Mouse (Mus musculus): ENCODE measurements around the gene Daam1. TPM values are rescaled to one million over a fixed set of nuclear protein-coding genes. Genes with fewer than 3 reads are reported as not detected.

Daam1 gene
- polyA plus RNA-seq, 1 experiment from 2014 or later, result 4.5 TPM

- Histone ChIP-seq H3K4me2 (ENCODE audit: low read depth, low read length) (no peak overlapping the region), H3K9me3 (ENCODE audit: low read length) (no peaks in the 10 kb centered on the region), H3K4me3 (ENCODE audit: low read depth, low read length) (no peak overlapping the region), H3K27ac (ENCODE audit: low read depth) (no peak overlapping the region), H3K9ac (replicated peaks) (no peak overlapping the region), H3K4me1 (ENCODE audit: insufficient read depth) (no peaks in the 10 kb centered on the region), H3K27me3 (ENCODE audit: insufficient read depth, low read length) (no peaks in the 10 kb centered on the region), H3K36me3 (replicated peaks; ENCODE audit: insufficient read depth, low read length) (peaks cover 54% of the 10 kb centered on the region)
- WGBS (ENCODE audit: insufficient replicate concordance), result 87% methylated on average over 4 of the region's 4 CpGs
- ATAC-seq (no peak), DNase-seq (no peak)
- TF ChIP-seq EP300 (IDR thresholded peaks at IDR 0.05; ENCODE audit: low read depth) (no peak), CTCF (IDR thresholded peaks at IDR 0.05; ENCODE audit: low read depth) (peak; percentile 30)
Observed at GRCm38 (mm10) chr12:71987885-71988284, 157.0 kb downstream of the Daam1 start.

DNA sequence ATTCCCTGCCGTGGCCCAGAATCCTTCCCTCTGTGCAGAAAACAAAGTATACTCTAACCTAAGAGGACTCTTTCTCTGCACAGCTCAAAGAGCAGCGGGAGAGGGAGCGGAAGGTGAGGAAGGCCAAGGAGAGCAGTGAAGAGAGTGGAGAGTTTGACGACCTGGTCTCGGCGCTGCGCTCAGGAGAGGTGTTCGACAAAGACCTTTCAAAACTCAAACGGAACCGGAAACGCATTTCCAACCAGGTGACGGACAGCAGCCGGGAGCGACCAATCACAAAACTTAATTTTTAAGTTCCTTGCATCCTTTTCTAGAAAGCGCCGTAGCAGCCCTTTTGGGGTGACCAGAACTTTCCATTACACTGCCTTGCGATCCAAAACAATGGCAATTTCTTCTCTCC is 158.7 kb downstream of the Daam1 start:
- DNase-seq (no peak), ATAC-seq (no peak)
- H3K9ac ChIP-seq (replicated peaks), result no peak overlapping the region
- no peak overlapping the region for H3K4me2 ChIP-seq (ENCODE audit: low read depth, low read length)
- H3K27me3 ChIP-seq (ENCODE audit: insufficient read depth, low read length), result no peaks in the 10 kb centered on the region
- H3K4me1 ChIP-seq (ENCODE audit: insufficient read depth), result 0 out of 2 replicates have a peak, but pooled peaks cover 3% of the 10 kb centered on the region
- no peaks in the 10 kb centered on the region for H3K9me3 ChIP-seq (ENCODE audit: low read length)
- TF ChIP-seq CTCF (IDR thresholded peaks at IDR 0.05; ENCODE audit: low read depth) (no peak), EP300 (IDR thresholded peaks at IDR 0.05; ENCODE audit: low read depth) (no peak)
- H3K36me3 ChIP-seq (replicated peaks; ENCODE audit: insufficient read depth, low read length), result peaks cover 57% of the 10 kb centered on the region
- no peak overlapping the region for H3K4me3 ChIP-seq (ENCODE audit: low read depth, low read length)
- no peak overlapping the region for H3K27ac ChIP-seq (ENCODE audit: low read depth)
- WGBS (ENCODE audit: insufficient replicate concordance), result 95% methylated on average over 17 of the region's 17 CpGs

DNA sequence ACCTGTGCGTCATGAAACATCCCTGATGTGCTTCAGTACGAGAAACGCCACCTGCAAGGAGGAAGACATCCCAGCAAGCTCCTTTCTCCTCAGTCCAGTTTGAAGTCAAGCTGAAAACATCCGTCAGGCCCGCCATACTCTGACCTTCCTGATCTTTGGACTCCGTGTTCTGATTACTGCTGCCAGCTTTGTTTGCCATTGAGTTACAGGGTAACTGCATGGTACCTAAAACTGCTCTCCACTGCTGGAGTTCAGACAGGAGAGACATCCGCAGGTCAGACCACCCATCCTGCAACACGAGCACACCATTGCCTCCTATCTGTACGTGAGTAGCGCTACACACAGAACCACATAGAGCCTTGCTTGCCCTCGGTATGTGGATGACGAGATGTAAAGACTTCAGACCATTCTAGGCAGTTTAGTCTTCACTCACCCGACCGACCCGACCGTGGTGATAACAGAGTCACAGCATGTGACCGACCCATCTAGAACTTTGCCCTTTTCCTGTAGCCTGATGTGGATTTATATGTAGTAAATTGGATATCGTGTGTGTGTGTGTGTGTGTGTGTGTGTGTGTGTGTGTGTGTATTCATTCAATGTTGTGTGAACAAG is 161.8 kb downstream of the Daam1 start:
- H3K4me1 ChIP-seq (ENCODE audit: insufficient read depth), result peaks cover 5% of the 10 kb centered on the region; the same call in 1 of the 2 replicates
- H3K4me2 ChIP-seq (ENCODE audit: low read depth, low read length), result 0 out of 2 replicates have a peak overlapping the region, but pooled peaks have one; percentile 18
- H3K9me3 ChIP-seq (ENCODE audit: low read length), result no peaks in the 10 kb centered on the region
- peak overlapping the region; percentile 80 for H3K27ac ChIP-seq (ENCODE audit: low read depth)
- peak; percentile 21; the same call in 1 of the 2 replicates for TF ChIP-seq CTCF (IDR thresholded peaks at IDR 0.05; ENCODE audit: low read depth)
- no peak for TF ChIP-seq EP300 (IDR thresholded peaks at IDR 0.05; ENCODE audit: low read depth)
- peaks cover 38% of the 10 kb centered on the region for H3K36me3 ChIP-seq (replicated peaks; ENCODE audit: insufficient read depth, low read length)
- ATAC-seq, result peak; percentile 93
- DNase-seq, result peak; percentile 37
- no peak overlapping the region for H3K9ac ChIP-seq (replicated peaks)
- no peak overlapping the region for H3K4me3 ChIP-seq (ENCODE audit: low read depth, low read length)
- 72% methylated on average over 18 of the region's 18 CpGs for WGBS (ENCODE audit: insufficient replicate concordance)
- no peaks in the 10 kb centered on the region for H3K27me3 ChIP-seq (ENCODE audit: insufficient read depth, low read length)

GRCm38 (mm10) chr12:71995831-71996230 is 165.0 kb downstream of the Daam1 start:
- TF ChIP-seq EP300 (IDR thresholded peaks at IDR 0.05; ENCODE audit: low read depth) (no peak), CTCF (IDR thresholded peaks at IDR 0.05; ENCODE audit: low read depth) (no peak)
- no peaks in the 10 kb centered on the region for H3K27me3 ChIP-seq (ENCODE audit: insufficient read depth, low read length)
- no peak overlapping the region for H3K27ac ChIP-seq (ENCODE audit: low read depth)
- H3K4me3 ChIP-seq (ENCODE audit: low read depth, low read length), result no peak overlapping the region
- H3K9ac ChIP-seq (replicated peaks), result no peak overlapping the region
- no peak for DNase-seq
- WGBS (ENCODE audit: insufficient replicate concordance), result 89% methylated on average over 8 of the region's 8 CpGs
- peaks cover 10% of the 10 kb centered on the region for H3K36me3 ChIP-seq (replicated peaks; ENCODE audit: insufficient read depth, low read length)
- no peak for ATAC-seq
- H3K4me2 ChIP-seq (ENCODE audit: low read depth, low read length), result no peak overlapping the region
- H3K4me1 ChIP-seq (ENCODE audit: insufficient read depth), result peaks cover 10% of the 10 kb centered on the region; the same call in 1 of the 2 replicates
- H3K9me3 ChIP-seq (ENCODE audit: low read length), result no peaks in the 10 kb centered on the region

DNA sequence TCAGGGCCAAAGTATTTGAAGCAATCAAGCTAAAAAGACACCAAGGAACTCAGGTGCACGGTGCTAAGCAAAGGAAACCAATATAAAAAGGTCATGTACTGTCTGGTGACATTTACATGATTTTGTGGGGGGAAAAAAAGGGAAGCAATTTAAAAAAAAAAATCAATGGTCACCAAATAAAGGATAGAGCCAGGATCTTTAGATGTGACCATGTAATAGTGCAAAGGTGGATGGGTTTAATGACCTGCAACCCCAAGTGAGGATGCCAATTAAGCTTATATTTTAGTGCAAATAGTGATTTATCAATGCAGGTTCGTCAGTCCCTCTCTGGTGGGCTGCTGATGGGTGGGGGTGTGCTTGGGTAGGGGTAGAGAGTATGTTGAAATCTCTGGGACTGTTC is 166.0 kb downstream of the Daam1 start:
- ATAC-seq, result no peak
- Histone ChIP-seq H3K36me3 (replicated peaks; ENCODE audit: insufficient read depth, low read length) (peaks cover 6% of the 10 kb centered on the region), H3K9me3 (ENCODE audit: low read length) (no peaks in the 10 kb centered on the region), H3K9ac (replicated peaks) (no peak overlapping the region), H3K4me2 (ENCODE audit: low read depth, low read length) (no peak overlapping the region), H3K27ac (ENCODE audit: low read depth) (no peak overlapping the region), H3K4me3 (ENCODE audit: low read depth, low read length) (no peak overlapping the region), H3K27me3 (ENCODE audit: insufficient read depth, low read length) (no peaks in the 10 kb centered on the region), H3K4me1 (ENCODE audit: insufficient read depth) (peaks cover 10% of the 10 kb centered on the region; the same call in 1 of the 2 replicates)
- TF ChIP-seq CTCF (IDR thresholded peaks at IDR 0.05; ENCODE audit: low read depth) (no peak), EP300 (IDR thresholded peaks at IDR 0.05; ENCODE audit: low read depth) (no peak)
- WGBS (ENCODE audit: insufficient replicate concordance), result 46% methylated on average over 2 of the region's 2 CpGs
- no peak for DNase-seq

DNA sequence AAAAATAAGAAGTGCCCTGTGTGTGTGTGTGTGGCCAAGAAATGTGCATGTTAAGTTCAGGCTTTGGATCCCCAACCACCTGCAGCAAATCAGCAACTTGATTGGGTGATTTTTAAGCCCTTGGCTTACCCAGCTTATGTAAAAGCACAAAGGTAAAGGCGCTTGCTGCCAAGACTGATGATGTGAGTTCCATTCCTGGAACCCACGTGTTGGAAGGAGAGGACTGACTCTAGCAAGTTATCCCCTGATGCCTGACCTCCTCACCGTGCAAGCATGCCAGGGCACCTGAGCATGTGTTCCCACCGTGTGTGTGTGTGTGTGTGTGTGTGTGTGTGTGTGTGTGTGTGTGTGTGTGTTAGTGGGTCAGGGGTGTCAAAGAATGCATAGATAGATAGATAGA is 166.5 kb downstream of the Daam1 start:
- TF ChIP-seq CTCF (IDR thresholded peaks at IDR 0.05; ENCODE audit: low read depth) (no peak), EP300 (IDR thresholded peaks at IDR 0.05; ENCODE audit: low read depth) (no peak)
- no peak for ATAC-seq
- no peak overlapping the region for H3K9ac ChIP-seq (replicated peaks)
- no peak overlapping the region for H3K4me3 ChIP-seq (ENCODE audit: low read depth, low read length)
- 0 out of 2 replicates have a peak overlapping the region, but pooled peaks have one; percentile 39 for H3K27ac ChIP-seq (ENCODE audit: low read depth)
- peaks cover 4% of the 10 kb centered on the region; the same call in 1 of the 2 replicates for H3K36me3 ChIP-seq (replicated peaks; ENCODE audit: insufficient read depth, low read length)
- H3K9me3 ChIP-seq (ENCODE audit: low read length), result no peaks in the 10 kb centered on the region
- H3K27me3 ChIP-seq (ENCODE audit: insufficient read depth, low read length), result no peaks in the 10 kb centered on the region
- 68% methylated on average over 4 of the region's 4 CpGs for WGBS (ENCODE audit: insufficient replicate concordance)
- H3K4me1 ChIP-seq (ENCODE audit: insufficient read depth), result peaks cover 10% of the 10 kb centered on the region; the same call in 1 of the 2 replicates
- no peak overlapping the region for H3K4me2 ChIP-seq (ENCODE audit: low read depth, low read length)
- peak; percentile 33 for DNase-seq

Measured in liver, postnatal 0 days (tissue).